Mouse (Mus musculus) heart, embryonic 16.5 days (tissue): ENCODE measurements around the gene Tkt. TPM values are rescaled to one million over a fixed set of nuclear protein-coding genes. Genes with fewer than 3 reads are reported as not detected.

Experiments used
- ATAC-seq: fragments of 200-750 bp; cut with Nextera tagmentation; replicated peaks from 2 replicates; pipeline ENCODE4 v1.8.0; 2017; ENCODE audit warnings: moderate number of reproducible peaks; ENCODE audit not compliant: insufficient read depth, low FRiP score; ENCODE audit errors: extremely low read depth
- H3K27ac ChIP-seq: fragments of 300-500 bp; sonication (generic); 2 replicates; pipeline ENCODE4 v1.5.1; 2014; ENCODE audit warnings: mild to moderate bottlenecking, low read length, control low read depth, moderate library complexity
- H3K27me3 ChIP-seq: fragments of 300-500 bp; sonication (generic); 2 replicates; pipeline ENCODE4 v1.6.1; 2014; ENCODE audit warnings: low read length, mixed read lengths; ENCODE audit not compliant: control insufficient read depth, insufficient read depth
- H3K36me3 ChIP-seq: fragments of 300-500 bp; sonication (generic); 2 replicates; pipeline ENCODE4 v1.6.1; 2014; ENCODE audit not compliant: control insufficient read depth, insufficient read depth
- H3K4me1 ChIP-seq: fragments of 300-500 bp; sonication (generic); 2 replicates; pipeline ENCODE4 v1.6.1; 2014; ENCODE audit warnings: low read length, mixed read lengths; ENCODE audit not compliant: control insufficient read depth, insufficient read depth
- H3K4me2 ChIP-seq: fragments of 300-500 bp; sonication (generic); 2 replicates; pipeline ENCODE4 v1.6.1; 2014; ENCODE audit warnings: low read depth, mild to moderate bottlenecking, control low read depth, low read length
- H3K4me3 ChIP-seq: fragments of 300-500 bp; sonication (generic); 2 replicates; pipeline ENCODE4 v1.5.1; 2014; ENCODE audit warnings: mild to moderate bottlenecking, control low read depth, low read length
- H3K9ac ChIP-seq: fragments of 300-500 bp; sonication (generic); 2 replicates; pipeline ENCODE4 v1.6.1; 2014; ENCODE audit warnings: low read length, control low read depth
- H3K9me3 ChIP-seq: fragments of 300-500 bp; sonication (generic); replicated peaks from 2 replicates; pipeline ENCODE4 v1.6.1; 2016; ENCODE audit warnings: low read length; ENCODE audit not compliant: control insufficient read depth
- WGBS: fragments of 180-500 bp; shearing (Covaris S2); extraction: QIAGEN DNeasy Blood & Tissue Kit; methylation state at CpG from one replicate; pipeline ENCODE4 v1.1.7; 2014; 5-methylcytosine and 5-hydroxymethylcytosine counted together
- microRNA-seq: library from miRNA; unstranded; fragments of <30 nt; microRNA quantifications from one replicate; pipeline ENCODE4, GENCODE M21; 2017
- polyA plus RNA-seq: library from polyadenylated mRNA; unstranded; fragments of >200 nt; fragmentation: Nextera tagmentation; extraction: Ambion mirVana; gene quantifications from 2 replicates; pipeline ENCODE4 v1.2.1, GENCODE M21; 2015

The Tkt gene
- polyA plus RNA-seq, 1 experiment from 2014 or later: 93.9 TPM

GRCm38 (mm10) chr14:30616751-30617150 is 68.6 kb downstream of the Tkt start:
- WGBS: 71% methylated on average over 2 of the region's 2 CpGs
- no peak overlapping the region for H3K4me2 ChIP-seq

GRCm38 (mm10) chr14:30618746-30619275 is 70.7 kb downstream of the Tkt start:
- no peak for ATAC-seq
- Histone ChIP-seq H3K4me1 (peaks cover 10% of the 10 kb centered on the region; the same call in 1 of the 2 replicates), H3K27me3 (no peaks in the 10 kb centered on the region), H3K9ac (no peak overlapping the region), H3K9me3 (no peaks in the 10 kb centered on the region), H3K4me3 (no peak overlapping the region), H3K27ac (no peak overlapping the region), H3K4me2 (no peak overlapping the region), H3K36me3 (no peaks in the 10 kb centered on the region)
- 89% methylated on average over 2 of the region's 2 CpGs for WGBS

More at GRCm38 (mm10) chr14:30616751-30617150, 68.6 kb downstream of the Tkt start:
- H3K4me1 ChIP-seq: peaks cover 14% of the 10 kb centered on the region; the same call in 1 of the 2 replicates
- no peaks in the 10 kb centered on the region for H3K27me3 ChIP-seq
- no peak overlapping the region for H3K4me3 ChIP-seq
- no peaks in the 10 kb centered on the region for H3K9me3 ChIP-seq
- H3K27ac ChIP-seq: no peak overlapping the region
- H3K36me3 ChIP-seq: no peaks in the 10 kb centered on the region
- no peak overlapping the region for H3K9ac ChIP-seq
- no peak for ATAC-seq

- H3K9me3 ChIP-seq: no peaks in the 10 kb centered on the region
- no peak overlapping the region for H3K4me3 ChIP-seq
- no peak overlapping the region for H3K27ac ChIP-seq
- no peaks in the 10 kb centered on the region for H3K36me3 ChIP-seq
- H3K4me1 ChIP-seq: peaks cover 9% of the 10 kb centered on the region; the same call in 1 of the 2 replicates
- no peak overlapping the region for H3K4me2 ChIP-seq
- no peaks in the 10 kb centered on the region for H3K27me3 ChIP-seq
- H3K9ac ChIP-seq: no peak overlapping the region
- ATAC-seq: no peak
- WGBS: 58% methylated on average over 7 of the region's 7 CpGs
These were observed 71.9 kb downstream of the Tkt start for GRCm38 (mm10) chr14:30619982-30620578.

GRCm38 (mm10) chr14:30622130-30622529 is 74.0 kb downstream of the Tkt start:
- no peak overlapping the region for H3K27ac ChIP-seq
- no peaks in the 10 kb centered on the region for H3K27me3 ChIP-seq
- H3K4me3 ChIP-seq: no peak overlapping the region
- ATAC-seq: no peak
- H3K9ac ChIP-seq: no peak overlapping the region
- H3K36me3 ChIP-seq: no peaks in the 10 kb centered on the region
- H3K4me1 ChIP-seq: peaks cover 13% of the 10 kb centered on the region; the same call in 1 of the 2 replicates
- 69% methylated on average over 7 of the region's 7 CpGs for WGBS
- no peak overlapping the region for H3K4me2 ChIP-seq
- H3K9me3 ChIP-seq: no peaks in the 10 kb centered on the region

- Histone ChIP-seq H3K4me2 (no peak overlapping the region), H3K4me3 (no peak overlapping the region), H3K9ac (no peak overlapping the region), H3K9me3 (no peaks in the 10 kb centered on the region), H3K27ac (no peak overlapping the region), H3K27me3 (no peaks in the 10 kb centered on the region), H3K36me3 (no peaks in the 10 kb centered on the region), H3K4me1 (peaks cover 13% of the 10 kb centered on the region; the same call in 1 of the 2 replicates)
- WGBS: 86% methylated on average over 8 of the region's 8 CpGs
- no peak for ATAC-seq
These were observed 74.4 kb downstream of the Tkt start for GRCm38 (mm10) chr14:30622556-30622955.

Small RNA genes lying within 50 kb of the gene (microRNA-seq; reads per million reads assigned to microRNA genes)
- gene Mir3076: 3.5 reads per million, percentile 12 among the genes with 10 or more reads in this experiment

Other genes starting within 250 kb of the Tkt start
- gene Dcp1a, start 68.8 kb upstream of the Tkt start, polyA plus RNA-seq: 16.8 and 20.1 TPM in 2 replicates
- 4.9 and 5.5 TPM in 2 replicates for gene Cacna1d, start 56.9 kb upstream of the Tkt start, polyA plus RNA-seq
- gene Prkcd, start 77.9 kb downstream of the Tkt start, polyA plus RNA-seq: 40.7 and 42.7 TPM in 2 replicates
- 11.0 and 11.3 TPM in 2 replicates for gene Rft1, start 106.0 kb downstream of the Tkt start, polyA plus RNA-seq
- gene Sfmbt1, start 166.5 kb downstream of the Tkt start, polyA plus RNA-seq: 9.2 and 9.5 TPM in 2 replicates